Mouse (Mus musculus) liver, adult (tissue): ENCODE data around the gene Adam12.

Experiments used
- GATA4 ChIP-seq: IDR thresholded peaks from 2 replicates; pipeline ENCODE4 v1.6.1; 2014; ENCODE audit warnings: mild to moderate bottlenecking, low read length; ENCODE audit not compliant: insufficient replicate concordance

Adam12 gene

GRCm38 (mm10) chr7:134088548-134089347 lies 143.2 kb downstream of the Adam12 start:
- TF ChIP-seq GATA4, result no peak

- no peak for TF ChIP-seq GATA4
Measured at GRCm38 (mm10) chr7:134085396-134085795, 146.6 kb downstream of the Adam12 start.

- TF ChIP-seq GATA4, result no peak
Measured at GRCm38 (mm10) chr7:134084926-134085325, 147.0 kb downstream of the Adam12 start.

GRCm38 (mm10) chr7:134081307-134082072 lies 150.5 kb downstream of the Adam12 start:
- no peak for TF ChIP-seq GATA4

GRCm38 (mm10) chr7:134079980-134080725 lies 151.8 kb downstream of the Adam12 start:
- no peak for TF ChIP-seq GATA4

GRCm38 (mm10) chr7:134077684-134078083 lies 154.3 kb downstream of the Adam12 start:
- TF ChIP-seq GATA4, result no peak

GRCm38 (mm10) chr7:134073011-134073410 lies 158.9 kb downstream of the Adam12 start:
- TF ChIP-seq GATA4, result no peak

GRCm38 (mm10) chr7:134071153-134071885 lies 160.6 kb downstream of the Adam12 start:
- TF ChIP-seq GATA4, result no peak

- TF ChIP-seq GATA4, result no peak
Measured at GRCm38 (mm10) chr7:134062629-134063028, 169.3 kb downstream of the Adam12 start.

GRCm38 (mm10) chr7:134052486-134052885 lies 179.5 kb downstream of the Adam12 start:
- no peak for TF ChIP-seq GATA4

GRCm38 (mm10) chr7:134050371-134050770 lies 181.6 kb downstream of the Adam12 start:
- TF ChIP-seq GATA4, result no peak

- TF ChIP-seq GATA4, result no peak
Measured at GRCm38 (mm10) chr7:134046376-134046775, 185.6 kb downstream of the Adam12 start.

GRCm38 (mm10) chr7:134043576-134043975 lies 188.4 kb downstream of the Adam12 start:
- TF ChIP-seq GATA4, result no peak

- TF ChIP-seq GATA4, result no peak
Measured at GRCm38 (mm10) chr7:134042614-134043013, 189.3 kb downstream of the Adam12 start.

GRCm38 (mm10) chr7:134033939-134034338 lies 198.0 kb downstream of the Adam12 start:
- no peak for TF ChIP-seq GATA4

- no peak for TF ChIP-seq GATA4
Measured at GRCm38 (mm10) chr7:134032959-134033366, 199.0 kb downstream of the Adam12 start.
